Mouse (Mus musculus) c-Kit-positive CD71-positive TER-119-positive erythroid progenitor cells, embryonic 14.5 days (primary cell): ENCODE data around the gene Ppfia3.
"Not testable (repeated sequence)": the region's sequence is repeated elsewhere in the genome, so short reads cannot be mapped to it uniquely, and the experiment has no call there.

ENCODE experiments used
- DNase-seq: peaks from one replicate; pipeline ENCODE4 v3.0.0-alpha.2; 2013; ENCODE audit warnings: low spot score

The Ppfia3 gene

DNA sequence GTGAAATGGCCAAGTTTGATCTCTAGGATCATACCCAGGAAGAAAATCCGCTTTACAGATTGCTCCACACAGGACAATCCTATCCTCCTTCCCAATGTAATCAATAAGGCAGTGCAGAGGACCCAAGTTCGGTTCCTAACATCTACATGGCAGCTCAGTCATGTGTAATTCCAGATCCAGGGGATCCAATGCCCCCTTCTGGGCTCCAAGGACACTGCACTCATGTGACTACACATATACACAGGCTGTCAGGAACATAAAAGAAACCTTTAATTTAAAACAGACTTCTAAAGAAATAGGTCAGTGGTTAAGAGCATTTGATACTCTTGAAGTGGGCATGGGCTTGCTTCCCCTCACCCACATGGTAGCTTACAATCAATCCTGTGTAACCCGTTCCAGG lies 19.3 kb upstream of the Ppfia3 start:
- DNase-seq: no peak

DNA sequence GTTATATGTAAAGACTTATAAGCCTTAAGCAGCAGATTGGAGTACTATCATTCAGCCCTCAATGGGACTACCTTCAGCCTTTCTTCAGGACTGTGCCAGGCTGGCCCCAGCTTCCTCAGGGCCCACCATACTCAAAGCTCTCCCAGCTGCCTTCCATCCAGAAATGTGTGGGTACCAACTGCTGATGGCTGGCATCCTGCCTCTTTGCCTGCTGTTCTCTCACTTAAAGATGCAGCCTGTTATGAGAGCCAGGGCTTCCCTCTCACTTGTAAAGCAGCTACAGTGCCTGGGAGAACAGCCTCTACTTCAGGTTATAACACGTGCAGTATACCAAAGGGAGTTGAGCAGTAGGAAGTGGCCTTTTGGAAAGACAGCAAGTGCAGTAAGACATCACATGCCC lies 9.2 kb upstream of the Ppfia3 start:
- no peak for DNase-seq

DNA sequence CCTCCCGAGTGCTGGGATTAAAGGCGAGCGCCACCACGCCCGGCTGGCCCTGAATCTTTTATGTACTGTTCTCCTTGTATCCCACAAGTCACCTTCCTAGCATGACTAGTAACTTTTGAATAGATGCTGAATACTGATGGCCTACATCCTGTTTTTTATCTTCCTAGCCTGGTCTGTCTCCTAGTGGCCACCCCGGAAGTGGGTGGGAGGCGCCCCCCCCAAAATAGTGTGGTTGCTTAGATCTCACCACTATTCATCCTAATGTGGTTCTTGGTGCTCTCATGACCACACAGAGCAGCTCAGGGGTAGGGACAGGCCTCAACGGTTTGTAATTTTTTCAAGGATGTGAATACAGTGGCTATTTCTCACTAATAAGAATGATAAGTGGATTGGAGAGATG lies 7.8 kb upstream of the Ppfia3 start:
- DNase-seq: no peak

DNA sequence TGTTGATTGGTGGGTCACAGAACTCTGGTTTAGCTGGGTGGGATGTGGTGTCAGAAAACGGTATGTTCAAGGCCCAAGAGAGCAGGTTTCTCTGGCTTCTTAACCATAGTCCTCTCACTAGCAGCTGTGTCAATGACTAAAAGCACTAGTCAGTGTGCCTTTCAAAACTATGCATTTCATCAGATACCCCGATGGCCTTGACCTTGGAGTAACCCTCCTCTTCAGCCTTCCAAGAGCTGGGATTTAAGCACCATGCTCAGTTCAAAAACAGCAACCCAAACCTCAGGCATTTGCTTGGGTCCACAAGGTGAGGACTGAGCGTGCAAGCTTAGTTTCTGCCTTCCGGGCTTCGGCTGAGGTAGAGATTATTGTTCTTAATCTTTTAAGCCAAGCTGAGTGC lies 5.6 kb upstream of the Ppfia3 start:
- no peak for DNase-seq

DNA sequence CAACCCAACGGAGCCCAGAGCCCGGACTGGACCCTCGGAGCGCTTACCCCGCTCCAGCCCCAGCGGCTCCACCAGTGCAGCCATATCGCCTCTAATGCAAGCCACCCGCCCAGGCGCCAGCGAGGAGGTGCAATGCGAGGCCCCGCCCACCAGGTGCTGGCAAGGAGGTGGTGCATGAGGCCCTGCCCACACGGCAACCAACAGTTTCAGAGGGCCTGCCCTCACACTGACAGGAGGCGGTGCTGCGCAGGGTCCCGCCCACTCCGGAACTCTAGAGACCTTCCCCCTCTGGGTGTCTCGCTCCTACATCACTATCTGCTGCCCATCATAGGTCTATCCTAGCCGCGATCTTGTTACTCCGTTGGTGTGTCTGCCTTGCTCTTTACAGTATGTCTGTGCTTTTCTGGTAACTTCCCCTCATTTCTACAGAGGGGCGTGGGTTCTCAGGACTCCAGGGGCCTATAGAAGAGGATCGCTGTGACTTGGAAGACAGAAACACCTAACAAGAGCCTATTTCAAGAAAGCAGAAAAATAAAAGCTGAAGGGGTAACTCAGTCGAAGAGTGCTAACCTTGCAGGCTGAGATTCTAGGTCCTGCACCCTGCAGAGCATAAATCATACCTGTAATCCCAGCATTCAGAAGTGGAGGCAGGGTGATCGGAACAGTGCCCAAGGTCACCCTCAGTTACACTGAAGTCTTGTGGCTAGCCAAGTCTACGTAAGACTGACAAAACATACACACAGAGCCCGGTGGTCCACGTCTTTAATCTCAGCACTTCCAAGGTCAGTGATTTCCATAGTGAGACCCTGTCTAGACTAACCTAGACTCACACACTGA lies 3.9 kb upstream of the Ppfia3 start, which contains the start of gene Lin7b:
Gene Lin7b (minus strand): TSS at position 109 of the 837 bp plus-strand sequence.
- DNase-seq: peak; percentile 82

DNA sequence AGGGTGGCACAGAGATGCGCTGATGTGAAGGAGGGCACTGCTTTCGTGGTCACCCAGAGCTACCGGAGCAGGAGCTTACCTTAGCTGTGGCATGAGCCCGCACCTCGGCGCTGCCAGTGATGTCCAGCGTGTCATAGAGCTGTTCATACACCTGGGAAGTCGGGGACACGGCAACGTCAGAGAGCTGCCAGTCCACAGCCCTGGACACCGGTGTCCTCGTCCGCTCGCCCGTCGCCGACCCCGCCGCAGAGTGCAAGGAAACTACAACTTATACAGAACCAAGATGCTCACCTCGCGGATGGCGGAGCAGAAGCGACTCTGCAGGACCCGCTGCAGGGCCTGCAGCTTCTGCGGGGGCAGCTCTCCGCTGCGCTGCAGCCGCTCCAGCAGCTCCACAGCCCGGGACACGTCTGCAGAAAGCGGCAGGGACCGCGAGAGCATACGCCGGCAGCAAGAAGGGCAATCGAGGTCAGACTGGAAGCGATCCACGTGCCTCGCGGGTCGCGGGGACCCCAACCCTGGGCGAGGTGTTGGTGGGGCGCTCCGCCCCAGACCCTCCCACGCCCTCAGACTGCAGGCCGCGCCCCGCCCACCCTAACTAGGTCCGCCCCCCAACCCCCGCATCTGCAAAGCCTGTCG lies 3.1 kb upstream of the Ppfia3 start:
- DNase-seq: no peak

DNA sequence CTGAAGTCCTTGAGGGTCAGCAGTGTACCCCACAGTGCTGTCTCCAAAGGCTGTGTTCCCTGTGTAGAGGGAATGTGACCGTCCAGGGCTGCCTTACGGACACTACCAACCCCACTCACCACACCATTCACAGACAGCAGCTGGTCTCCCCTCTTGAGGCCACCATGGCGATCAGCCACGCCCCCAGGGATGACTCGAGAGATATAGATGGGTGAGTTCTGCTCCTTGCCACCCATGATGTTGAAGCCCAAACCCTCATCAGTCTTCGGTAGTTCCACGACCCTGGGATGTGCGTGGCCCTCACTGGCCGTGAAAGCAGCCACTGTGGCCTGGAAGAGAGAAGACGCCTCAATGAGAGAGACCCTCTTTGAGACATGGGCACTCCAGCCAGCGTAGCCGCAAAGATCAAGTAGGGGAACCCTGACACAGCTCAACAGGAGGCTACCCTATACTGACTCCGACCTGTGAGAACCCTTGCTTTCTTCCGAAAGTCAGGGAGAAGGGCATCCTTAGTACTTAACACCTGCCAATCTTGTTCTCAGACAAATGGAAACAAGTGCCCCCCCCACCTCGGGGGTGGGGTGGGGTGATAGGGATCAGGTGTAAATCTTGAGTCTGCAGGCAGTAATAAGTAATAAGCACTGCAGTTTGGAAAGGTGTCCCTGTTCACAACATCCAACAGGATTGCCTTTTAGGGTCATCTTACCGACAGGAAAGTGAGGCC lies 2.4 kb upstream of the Ppfia3 start:
- DNase-seq: no peak

DNA sequence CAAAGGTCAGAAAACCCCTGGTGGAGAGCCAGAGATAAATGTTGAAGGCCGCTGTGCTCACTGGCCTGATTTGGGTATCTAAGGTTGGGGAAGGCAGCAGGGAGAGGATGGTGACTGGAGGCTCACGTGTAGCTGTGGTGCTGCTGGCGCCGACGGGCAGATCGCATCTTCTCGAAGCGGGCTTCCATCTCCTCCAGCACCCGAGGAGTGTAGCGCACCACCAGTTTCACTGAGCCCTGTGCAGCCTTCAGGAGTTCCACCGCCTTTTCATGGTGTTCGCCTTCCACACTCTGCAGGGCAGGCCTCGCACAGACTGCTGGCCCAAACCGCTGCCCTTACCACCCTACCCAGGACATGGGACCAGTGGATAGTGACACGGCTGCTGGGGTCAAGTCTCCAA lies 1.4 kb upstream of the Ppfia3 start:
- DNase-seq: no peak

DNA sequence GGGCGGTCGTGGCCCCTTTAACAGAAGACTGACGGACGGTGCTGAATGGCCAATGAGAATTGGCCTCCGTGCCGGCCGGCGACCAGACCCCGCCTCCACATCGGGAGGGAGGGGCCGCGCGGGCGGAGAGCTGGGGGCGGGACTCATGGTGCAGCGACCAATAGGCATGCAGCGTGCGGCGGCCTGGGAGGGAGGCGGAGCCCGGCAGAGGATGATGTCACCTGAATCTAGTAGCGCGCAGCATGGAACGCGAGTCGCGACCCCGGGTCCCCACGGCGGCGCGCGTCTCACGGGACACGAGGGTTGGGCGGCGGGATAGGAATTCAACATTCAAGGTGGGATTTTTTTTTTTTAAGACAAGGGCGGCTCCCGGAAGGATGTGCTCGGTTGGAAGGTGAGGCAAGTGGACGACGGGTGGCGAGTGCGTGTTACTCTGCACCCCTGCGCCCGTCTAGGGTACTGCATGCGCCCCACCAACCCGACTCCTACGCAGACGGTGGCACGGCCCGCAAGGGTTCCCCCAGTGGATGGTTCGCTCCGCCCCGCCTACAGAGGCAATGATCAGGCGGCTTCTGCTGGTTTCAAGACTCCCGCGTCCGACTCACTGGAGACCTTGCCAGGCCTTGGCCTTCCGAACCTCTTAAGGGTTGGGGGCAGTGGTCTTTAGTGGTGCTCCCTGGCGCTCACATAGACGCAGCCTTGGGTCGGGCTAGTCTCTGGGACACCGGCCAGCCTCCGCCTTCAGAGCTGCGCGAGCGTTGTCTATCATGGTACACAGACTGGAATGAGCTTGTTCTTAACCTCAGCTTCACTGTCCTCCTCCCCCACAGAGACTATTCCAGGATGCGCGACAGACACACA lies 431 bp upstream of the Ppfia3 start:
- DNase-seq: peak; percentile 89

DNA sequence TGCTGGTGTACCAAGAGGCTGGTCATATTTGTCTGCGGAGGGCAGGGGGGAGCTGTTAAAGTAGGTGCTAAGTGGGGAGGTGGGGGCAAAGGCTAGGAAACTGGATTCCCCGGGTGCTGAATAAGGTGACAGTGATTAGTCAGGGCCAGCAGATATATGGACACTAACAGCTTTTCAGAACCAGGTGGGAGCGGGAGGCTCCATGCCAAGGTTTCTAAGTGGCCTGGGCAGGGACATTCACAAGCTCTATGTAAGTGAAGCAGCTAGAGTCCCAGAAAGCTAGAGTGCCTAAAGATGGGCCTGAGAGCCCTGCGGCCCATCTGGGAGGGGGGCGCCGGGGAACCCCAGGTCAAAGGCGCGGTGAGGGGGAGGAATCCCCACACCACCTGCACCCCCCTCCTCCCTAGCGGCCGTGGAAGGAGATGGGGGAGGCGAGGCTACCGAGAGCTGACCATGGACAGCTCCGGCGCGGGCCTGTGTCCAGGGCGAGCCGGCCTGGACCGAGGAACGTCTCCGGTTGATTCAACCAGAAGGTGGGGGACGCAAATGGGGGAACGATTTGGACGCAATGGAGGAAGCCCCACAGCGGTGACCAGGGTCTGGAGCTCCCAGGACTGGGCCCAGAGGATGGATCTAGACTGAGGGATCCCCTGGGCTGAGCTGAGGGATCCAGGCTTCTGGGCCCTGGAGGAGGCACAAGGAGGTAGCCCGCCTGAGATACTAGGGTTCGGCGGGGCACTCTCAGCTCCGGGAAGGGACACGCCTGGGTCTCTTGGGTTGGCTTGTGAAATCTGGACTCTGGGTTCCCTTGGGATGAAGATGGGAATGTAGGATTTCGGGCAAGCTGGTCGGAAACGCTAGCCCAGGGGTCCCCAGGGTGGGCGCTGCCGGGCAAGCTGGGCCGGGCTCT lies 822 bp downstream of the Ppfia3 start:
- DNase-seq: no peak

DNA sequence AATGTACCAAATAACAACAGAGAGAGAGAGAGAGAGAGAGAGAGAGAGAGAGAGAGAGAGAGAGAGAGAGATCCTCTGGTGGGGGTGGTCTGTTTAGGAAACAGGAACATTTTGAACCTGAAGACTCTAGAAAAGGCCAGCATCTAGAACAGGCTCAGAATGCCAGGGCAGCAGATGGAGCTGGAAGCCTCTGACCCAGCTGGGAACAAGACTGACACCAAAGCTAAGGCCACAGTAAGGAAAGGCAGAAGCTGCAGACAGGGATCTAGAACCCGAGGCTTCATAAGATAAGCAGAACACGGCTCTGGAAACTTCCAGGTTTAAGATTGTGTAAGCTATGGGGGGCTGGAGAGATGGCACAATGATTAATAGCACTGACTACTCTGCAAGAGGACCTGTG lies 2.8 kb downstream of the Ppfia3 start:
- DNase-seq: no peak

DNA sequence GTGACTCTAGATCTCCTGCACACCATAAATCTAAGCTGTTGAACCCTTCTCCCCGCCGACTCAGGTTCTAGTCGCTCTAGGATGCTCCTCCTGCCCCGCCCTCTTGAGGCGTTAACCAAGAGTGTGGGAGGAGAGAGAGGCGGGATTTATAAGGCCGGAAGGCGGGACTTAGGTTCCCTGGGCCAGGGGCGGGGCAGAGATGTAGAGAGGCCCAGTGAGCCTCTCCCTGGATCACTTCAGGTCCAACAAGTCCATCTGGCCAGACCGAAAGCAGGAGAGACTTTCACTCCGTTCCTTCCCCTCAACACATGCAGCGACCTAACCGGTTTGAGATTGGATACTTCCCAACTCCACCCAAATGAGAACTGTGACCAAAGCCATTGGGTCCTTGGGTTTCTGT lies 4.0 kb downstream of the Ppfia3 start:
- DNase-seq: peak; percentile 71

DNA sequence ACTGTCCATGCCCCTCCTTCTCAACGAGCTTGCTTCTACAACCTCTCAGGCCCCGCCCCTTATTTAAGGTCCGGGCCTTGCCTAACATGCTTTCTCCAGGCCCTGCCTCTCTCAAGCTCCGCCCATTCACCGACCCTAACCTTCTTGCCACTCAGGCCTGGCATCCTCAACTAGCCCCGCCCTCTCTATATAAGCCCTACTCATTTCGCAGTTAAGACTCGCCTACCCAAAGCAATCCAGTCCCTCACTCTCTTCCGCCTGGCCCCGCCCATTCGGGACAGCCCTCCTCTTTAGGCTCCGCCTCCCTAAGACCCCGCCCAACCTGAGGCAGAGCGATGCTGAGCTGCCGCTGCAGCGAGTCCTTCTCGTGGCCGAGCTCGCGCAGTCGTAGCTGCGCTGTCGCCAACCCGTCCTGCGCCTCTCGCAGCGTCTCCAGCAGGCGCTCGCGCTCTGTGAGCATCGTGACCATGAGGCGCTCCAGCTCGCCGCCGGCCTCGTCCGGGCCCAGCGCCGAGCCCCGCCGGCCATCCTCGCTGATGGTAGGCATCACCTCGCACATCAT lies 5.5 kb downstream of the Ppfia3 start:
- DNase-seq: no peak

DNA sequence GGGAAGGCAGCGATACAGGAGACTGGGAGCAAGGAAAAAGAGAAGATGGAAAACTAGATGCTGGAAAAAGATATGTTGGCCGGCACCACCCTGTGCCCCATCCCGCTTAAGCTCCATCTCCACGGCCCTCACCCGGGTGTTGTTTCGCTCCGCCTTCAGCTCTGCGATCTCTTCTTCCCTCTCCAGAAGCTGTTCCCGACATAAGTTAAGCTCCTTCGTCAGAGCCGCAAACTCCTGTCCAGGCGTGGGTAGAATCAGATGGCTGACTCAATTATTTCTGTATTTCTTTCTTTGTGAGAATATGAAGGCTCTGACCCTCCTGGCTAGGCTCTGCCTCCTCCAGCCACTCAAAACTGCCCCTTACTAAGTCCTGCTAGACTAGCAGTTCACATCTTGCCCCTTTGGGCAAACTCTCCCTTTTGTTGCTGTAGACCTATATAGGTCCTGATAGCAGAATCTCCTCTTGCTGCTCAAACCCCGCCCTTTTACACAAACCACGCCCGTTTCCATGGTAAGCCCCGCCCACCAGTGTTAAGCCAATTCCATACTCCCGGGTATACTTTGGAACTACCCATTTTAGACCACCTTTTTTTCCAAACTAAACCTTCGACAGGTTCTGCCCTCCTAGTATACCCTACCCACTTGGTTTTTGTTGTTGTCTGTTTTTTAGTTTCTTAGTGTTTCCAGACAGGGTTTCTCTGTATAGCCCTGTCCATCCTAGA lies 6.3 kb downstream of the Ppfia3 start:
- DNase-seq: no peak

DNA sequence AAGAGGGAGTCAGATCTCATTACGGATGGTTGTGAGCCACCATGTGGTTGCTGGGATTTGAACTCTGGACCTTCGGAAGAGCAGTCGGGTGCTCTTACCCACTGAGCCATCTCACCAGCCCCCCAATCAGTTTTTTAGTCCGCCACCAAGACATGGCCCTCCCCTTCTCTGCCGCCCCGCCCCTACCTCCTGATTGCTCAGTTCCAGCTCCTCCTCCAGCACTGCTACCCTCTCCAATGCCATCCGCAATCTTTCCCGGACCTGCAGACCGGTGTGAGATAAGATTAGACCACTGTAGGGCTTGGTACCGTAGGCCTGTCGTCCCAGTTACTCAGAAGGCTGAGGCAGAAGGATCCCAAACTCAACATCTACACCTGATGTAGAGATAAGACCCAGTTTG lies 7.7 kb downstream of the Ppfia3 start:
- not testable (repeated sequence) for DNase-seq

DNA sequence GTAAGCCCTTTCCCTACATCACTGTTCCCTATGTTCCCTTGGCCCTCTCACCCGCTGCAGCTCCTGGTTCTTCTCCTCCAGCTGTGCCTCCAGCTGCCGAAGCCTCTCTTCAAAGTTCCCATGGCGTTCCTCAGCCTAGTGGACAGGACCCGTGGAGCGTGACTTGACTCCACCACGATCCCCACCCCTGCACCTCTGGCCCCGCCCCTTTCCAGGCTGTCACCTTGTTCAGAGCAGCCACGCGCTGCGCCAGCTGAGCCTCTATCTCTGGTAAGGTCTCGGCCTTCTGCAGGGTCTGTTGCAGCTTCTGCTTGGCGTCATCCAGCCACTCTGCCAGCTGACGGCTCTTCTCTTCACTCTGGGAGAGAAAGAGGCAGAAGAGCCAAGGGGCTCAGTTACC lies 10.7 kb downstream of the Ppfia3 start:
- DNase-seq: no peak

DNA sequence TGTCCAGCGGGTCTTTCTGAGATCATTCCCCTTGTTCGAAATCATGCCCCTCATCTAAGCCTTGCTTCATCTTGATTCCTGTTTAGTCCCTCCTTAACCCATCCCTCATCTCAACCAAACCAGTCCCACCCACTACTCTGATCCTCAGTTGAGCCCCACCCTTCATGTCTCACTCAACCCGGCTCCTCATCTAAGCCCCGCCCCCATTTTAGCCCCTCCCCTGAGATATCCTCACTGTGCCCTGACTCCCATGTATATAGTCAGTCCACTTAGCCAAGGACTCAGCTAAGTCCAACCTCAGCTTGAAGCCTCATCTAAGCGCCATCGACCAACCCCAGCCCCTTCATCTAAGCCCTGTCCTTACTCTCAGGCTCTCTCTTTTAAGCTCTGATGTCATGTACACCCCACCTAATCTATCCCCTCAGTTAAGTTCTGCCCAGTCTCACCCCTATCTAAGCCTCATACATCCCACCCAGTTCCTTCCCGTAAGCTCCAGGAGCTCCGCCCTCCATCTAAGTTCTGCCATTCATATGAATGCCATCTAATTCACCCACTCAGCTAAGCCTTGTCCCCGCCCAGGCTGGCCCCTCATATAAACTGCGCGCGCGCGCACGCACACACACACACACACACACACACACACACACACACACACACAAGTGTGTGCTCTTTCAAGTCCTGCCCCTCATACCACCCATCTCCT lies 11.3 kb downstream of the Ppfia3 start:
- DNase-seq: no peak

DNA sequence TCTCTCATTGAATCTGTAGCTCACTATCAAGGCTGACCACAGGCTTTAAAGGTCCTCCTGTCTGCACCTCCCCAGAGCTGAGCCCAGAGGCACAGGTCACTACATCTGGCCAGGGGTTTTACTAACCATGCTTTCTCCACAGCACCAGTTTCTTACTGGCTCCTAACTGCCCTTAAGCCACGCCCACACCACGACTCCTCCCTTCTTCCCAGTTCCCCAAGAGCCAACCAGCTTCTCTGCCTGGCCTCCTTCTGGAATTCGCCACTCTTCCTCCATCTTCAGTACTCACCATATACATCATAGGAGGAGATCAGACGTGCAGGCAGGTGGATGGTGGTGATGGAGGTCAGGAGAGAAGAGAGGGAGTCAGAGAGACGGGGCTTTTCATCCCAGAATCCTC lies 13.8 kb downstream of the Ppfia3 start:
- no peak for DNase-seq

DNA sequence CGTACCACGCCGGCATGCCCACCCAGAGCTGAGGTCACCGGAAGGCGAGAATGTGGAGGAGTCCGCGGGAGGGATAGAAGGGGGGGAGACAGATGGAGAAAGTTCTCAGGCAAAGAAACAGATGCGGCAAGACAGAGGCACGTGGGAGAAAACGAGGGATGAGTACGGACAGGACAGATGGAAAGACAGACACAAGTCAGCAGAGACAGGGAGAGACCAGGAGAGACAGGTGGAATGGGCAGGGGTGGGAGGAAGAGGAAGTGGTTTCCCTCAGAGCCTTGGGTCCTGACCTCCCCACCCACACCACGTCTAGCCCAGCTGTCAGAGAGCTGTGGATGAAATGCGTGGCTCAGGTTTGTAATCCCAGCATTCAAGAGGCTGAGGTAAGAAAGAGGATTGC lies 19.9 kb downstream of the Ppfia3 start:
- no peak for DNase-seq
